Mouse (Mus musculus) G1E (cell line): ENCODE measurements around the gene Ccdc153.

Experiments
- CTCF ChIP-seq: IDR thresholded peaks from 2 replicates; pipeline ENCODE4 v1.5.1; 2012; ENCODE audit warnings: low read depth, low read length, inconsistent platforms, mixed read lengths
- GATA1 ChIP-seq: IDR thresholded peaks from 2 replicates; pipeline ENCODE4 v1.6.1; 2012; ENCODE audit warnings: borderline replicate concordance, low read length, inconsistent platforms, mixed read lengths
- GATA2 ChIP-seq: IDR thresholded peaks from 2 replicates; pipeline ENCODE4 v1.6.1; 2012; ENCODE audit warnings: low read depth, low read length, inconsistent platforms, borderline replicate concordance
- POLR2AphosphoS5 ChIP-seq: IDR thresholded peaks from 2 replicates; pipeline ENCODE4 v1.6.1; 2012; ENCODE audit warnings: low read depth, low read length, inconsistent platforms; ENCODE audit not compliant: insufficient replicate concordance
- TAL1 ChIP-seq: conservative IDR thresholded peaks from 2 replicates; pipeline ENCODE4 v1.6.1; 2012; ENCODE audit warnings: low read depth, low read length, inconsistent platforms, mixed read lengths

DNA sequence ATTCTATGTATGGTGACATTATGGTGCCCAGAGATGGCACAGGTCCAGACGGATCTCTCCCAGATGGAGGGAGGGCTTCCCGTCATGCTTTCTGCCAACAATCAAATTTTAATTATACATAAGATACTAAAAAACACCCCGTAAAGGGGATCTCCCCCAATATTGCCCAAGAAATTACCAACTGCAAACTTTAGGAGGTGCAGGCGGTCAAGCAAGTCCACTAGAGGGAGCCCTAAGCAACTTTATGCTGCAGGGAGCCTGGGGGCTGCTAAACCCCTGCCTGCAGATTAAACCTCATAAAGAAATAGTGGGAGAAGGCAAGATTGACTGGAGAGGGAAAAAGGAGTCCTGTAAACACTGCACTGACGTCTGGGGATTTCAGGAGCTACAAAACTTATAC lies 1.0 kb upstream of the Ccdc153 start:
- TF ChIP-seq CTCF (peak; percentile 51; the same call in 1 of the 2 replicates), TAL1 (no peak), GATA2 (no peak), GATA1 (no peak), POLR2AphosphoS5 (no peak)
